ENCODE assay signal across 12 mouse cellular contexts in genomic region chr14:50956724-50957123, GRCm38 (mm10). TPM values are rescaled to one million over a fixed set of nuclear protein-coding genes. Genes with fewer than 3 reads are reported as not detected.
DNase-seq lines count a peak whose midpoint lies in the region; ATAC-seq and TF ChIP-seq lines count a peak whose summit lies in the region.
"Not testable (repeated sequence)": the region's sequence is repeated elsewhere in the genome, so short reads cannot be mapped to it uniquely, and the experiment has no call there.
"Had no signal": no experiment of that assay in that cellular context is flagged by ENCODE, and none has a peak within 500 bp of the region (broad histone marks: within the 10 kb centered on the region; RNA-seq: fewer than 3 reads in every experiment).

No protein-coding gene starts in this region.

- not testable (repeated sequence) for H3K9me3 ChIP-seq in MEL (replicated peaks; ENCODE audit: insufficient read depth, low read length); forebrain, embryonic 12.5 days; heart, embryonic 13.5 days; intestine, embryonic 16.5 days (ENCODE audit: control insufficient read depth, low read length); liver, embryonic 11.5 days (ENCODE audit: control insufficient read depth, low read length); lung, embryonic 14.5 days (ENCODE audit: low read depth, low read length)

- not testable (repeated sequence) for TF ChIP-seq EP300 in MEL (IDR thresholded peaks at IDR 0.05; ENCODE audit: low read depth in 1 of 2, low read length in 2 of 2)

- H3K36me3 ChIP-seq in MEL (ENCODE audit: control insufficient read depth in 1 of 2, insufficient read depth in 2 of 2, low read length in 2 of 2); forebrain, embryonic 12.5 days (replicated peaks); heart, embryonic 13.5 days; intestine, embryonic 16.5 days (ENCODE audit: control insufficient read depth, insufficient read depth, low read length); liver, embryonic 11.5 days (ENCODE audit: control insufficient read depth, insufficient read depth, low read length); lung, embryonic 14.5 days (ENCODE audit: insufficient read depth); myocyte (ENCODE audit: control insufficient read depth, insufficient read depth): not testable (repeated sequence)

- TF ChIP-seq RAD21 in MEL (IDR thresholded peaks at IDR 0.05; ENCODE audit: low read depth, low read length): not testable (repeated sequence)

- peak overlapping the region; percentile 14; the same call in 1 of the 2 replicates for H3K9ac ChIP-seq in MEL (ENCODE audit: control insufficient read depth, low read depth, low read length, poor library complexity, severe bottlenecking)
- H3K9ac ChIP-seq in forebrain, embryonic 12.5 days; heart, embryonic 13.5 days; intestine, embryonic 16.5 days (ENCODE audit: low read depth, low read length); liver, embryonic 11.5 days (ENCODE audit: low read depth, low read length); lung, embryonic 14.5 days: not testable (repeated sequence)

- H3K4me2 ChIP-seq in forebrain, embryonic 12.5 days: peak overlapping the region; percentile 35; the same call in 1 of the 2 replicates
- H3K4me2 ChIP-seq in heart, embryonic 13.5 days: peak overlapping the region; percentile 64
- H3K4me2 ChIP-seq in intestine, embryonic 16.5 days (ENCODE audit: low read depth, low read length): 0 out of 2 replicates have a peak overlapping the region, but pooled peaks have one; percentile 38
- peak overlapping the region; percentile 55 for H3K4me2 ChIP-seq in liver, embryonic 11.5 days
- H3K4me2 ChIP-seq in lung, embryonic 14.5 days: peak overlapping the region; percentile 50; the same call in 1 of the 2 replicates
- H3K4me2 ChIP-seq in myocyte (ENCODE audit: low read depth): peak overlapping the region; percentile 38

- TF ChIP-seq POLR2A in MEL (IDR thresholded peaks at IDR 0.05; ENCODE audit: control insufficient read depth in 1 of 2, insufficient read depth in 1 of 2, low read depth in 1 of 2, low read length in 2 of 2, poor library complexity in 1 of 2); myocyte (IDR thresholded peaks at IDR 0.05; ENCODE audit: insufficient read length, low read depth): not testable (repeated sequence)

- DNase-seq in MEL (ENCODE audit: low read depth, low spot score): peak; percentile 33
- DNase-seq in liver, embryonic 11.5 days (ENCODE audit: low spot score); lung, embryonic 14.5 days: not testable (repeated sequence)

- H3K4me3 ChIP-seq in MEL (ENCODE audit: control insufficient read depth in 1 of 2, insufficient read depth in 1 of 2, low read depth in 2 of 2, low read length in 2 of 2): peak overlapping the region; percentile 55 to 61
- H3K4me3 ChIP-seq in forebrain, embryonic 12.5 days (replicated peaks); heart, embryonic 13.5 days; intestine, embryonic 16.5 days (ENCODE audit: low read length); liver, embryonic 11.5 days (ENCODE audit: low read depth, low read length); lung, embryonic 14.5 days (ENCODE audit: low read depth, low read length); myocyte: not testable (repeated sequence)

- not testable (repeated sequence) for H3K4me1 ChIP-seq in MEL (ENCODE audit: control insufficient read depth in 1 of 2, insufficient read depth in 2 of 2, low read length in 2 of 2); forebrain, embryonic 12.5 days; heart, embryonic 13.5 days; intestine, embryonic 16.5 days (ENCODE audit: control insufficient read depth, insufficient read depth, low read length); liver, embryonic 11.5 days (replicated peaks; ENCODE audit: control insufficient read depth, insufficient read depth, low read length); lung, embryonic 14.5 days (ENCODE audit: insufficient read depth)

- not testable (repeated sequence) for H3K27me3 ChIP-seq in MEL (ENCODE audit: control insufficient read depth in 1 of 2, insufficient read depth in 2 of 2, low read length in 2 of 2); forebrain, embryonic 12.5 days; heart, embryonic 13.5 days (replicated peaks); intestine, embryonic 16.5 days (replicated peaks; ENCODE audit: control insufficient read depth, insufficient read depth, low read length); liver, embryonic 11.5 days (replicated peaks; ENCODE audit: control insufficient read depth, insufficient read depth, low read length); lung, embryonic 14.5 days (ENCODE audit: insufficient read depth, low read length); myocyte (ENCODE audit: control insufficient read depth, insufficient read depth, insufficient read length)

- not testable (repeated sequence) for H3K27ac ChIP-seq in MEL (ENCODE audit: control insufficient read depth, low read depth, low read length); forebrain, embryonic 12.5 days; heart, embryonic 13.5 days (replicated peaks); intestine, embryonic 16.5 days (ENCODE audit: low read length); liver, embryonic 11.5 days (ENCODE audit: low read depth, low read length); lung, embryonic 14.5 days (ENCODE audit: low read depth)

- not testable (repeated sequence) for H3ac ChIP-seq in myocyte (ENCODE audit: control insufficient read depth, insufficient read length)

- not testable (repeated sequence) for H3K79me2 ChIP-seq in MEL (ENCODE audit: control insufficient read depth, insufficient read depth, low read length, poor library complexity); myocyte (ENCODE audit: control insufficient read depth, insufficient read depth)

- not testable (repeated sequence) for TF ChIP-seq CTCF in MEL (IDR thresholded peaks at IDR 0.05 in 2 of 3, conservative IDR thresholded peaks at IDR 0.05 in 1 of 3; ENCODE audit: control insufficient read depth in 1 of 3, insufficient read depth in 1 of 3, low read depth in 2 of 3, low read length in 3 of 3, poor library complexity in 1 of 3, severe bottlenecking in 1 of 3); lung, embryonic 14.5 days (IDR thresholded peaks at IDR 0.05; ENCODE audit: low read depth)

- not testable (repeated sequence) for ATAC-seq in forebrain, embryonic 12.5 days (ENCODE audit: low FRiP score); heart, embryonic 13.5 days (ENCODE audit: extremely low read depth, insufficient number of reproducible peaks, low FRiP score, low TSS enrichment); liver, embryonic 11.5 days (replicated peaks; ENCODE audit: low FRiP score); lung, embryonic 14.5 days (ENCODE audit: insufficient read depth)
- peak; percentile 22; the same call in 1 of the 2 replicates for ATAC-seq in intestine, embryonic 16.5 days

- 82% methylated on average over 6 of the region's 6 CpGs for WGBS in forebrain, embryonic 12.5 days
- 71% methylated on average over 6 of the region's 6 CpGs for WGBS in heart, embryonic 13.5 days
- WGBS in intestine, embryonic 16.5 days: 76% methylated on average over 6 of the region's 6 CpGs
- WGBS in liver, embryonic 11.5 days: 82% methylated on average over 6 of the region's 6 CpGs
- WGBS in lung, embryonic 14.5 days: 80% methylated on average over 6 of the region's 6 CpGs

RNA-seq across cellular contexts. Expression of gene Pnp2, which starts 0.9 kb away (rescaled TPM):
- total RNA-seq in MEL (2012; rRNA removed): 0.65 and 0.85 TPM in 2 replicates
- polyA plus RNA-seq in MEL (2012; ENCODE audit: insufficient read depth in 1 of 2, insufficient read length in 2 of 2, low read depth in 1 of 2, low replicate concordance in 2 of 2, missing spikeins in 1 of 2) (1 to 10 TPM in 1 of 2 experiments, not detected in 1; 1.7 TPM), myocyte (2012; fragmentation: generic; extraction: Trizol) (0.08 TPM)
- polyA plus RNA-seq in forebrain, embryonic 12.5 days (2016; fragmentation: Nextera tagmentation; extraction: Ambion mirVana): 0.42 and 0.60 TPM in 2 replicates
- polyA plus RNA-seq in heart, embryonic 13.5 days (2015; fragmentation: Nextera tagmentation; extraction: Ambion mirVana): 0.74 TPM in 1 of 2 replicates, not detected in the other
- 3.7 and 5.3 TPM in 2 replicates for polyA plus RNA-seq in intestine, embryonic 16.5 days (2015; fragmentation: Nextera tagmentation; extraction: Ambion mirVana)
- polyA plus RNA-seq in liver, embryonic 11.5 days (2014; fragmentation: Nextera tagmentation; extraction: Ambion mirVana): 2.8 and 2.9 TPM in 2 replicates
- 0.42 and 0.76 TPM in 2 replicates for polyA plus RNA-seq in lung, embryonic 14.5 days (2014; fragmentation: Nextera tagmentation; extraction: Ambion mirVana)

RNA-seq across cellular contexts. Expression of gene Gm49342, which starts 12.4 kb away (rescaled TPM):
- total RNA-seq in MEL (2012; rRNA removed): 11.7 and 14.5 TPM in 2 replicates
- polyA plus RNA-seq in MEL (2012; ENCODE audit: insufficient read depth in 1 of 2, insufficient read length in 2 of 2, low read depth in 1 of 2, low replicate concordance in 2 of 2, missing spikeins in 1 of 2) (10 to 100 TPM in 1 of 2 experiments, not detected in 1; 45.2 TPM), myocyte (2012; fragmentation: generic; extraction: Trizol) (11.9 TPM)
- polyA plus RNA-seq in forebrain, embryonic 12.5 days (2016; fragmentation: Nextera tagmentation; extraction: Ambion mirVana): not detected in 2 replicates
- polyA plus RNA-seq in heart, embryonic 13.5 days (2015; fragmentation: Nextera tagmentation; extraction: Ambion mirVana): not detected in 2 replicates
- not detected in 2 replicates for polyA plus RNA-seq in intestine, embryonic 16.5 days (2015; fragmentation: Nextera tagmentation; extraction: Ambion mirVana)
- polyA plus RNA-seq in liver, embryonic 11.5 days (2014; fragmentation: Nextera tagmentation; extraction: Ambion mirVana): not detected in 2 replicates
- not detected in 2 replicates for polyA plus RNA-seq in lung, embryonic 14.5 days (2014; fragmentation: Nextera tagmentation; extraction: Ambion mirVana)
- polyA plus RNA-seq: embryonic facial prominence, embryonic 10.5 days; forebrain, embryonic 14.5 days; hindbrain, embryonic 16.5 days; limb, embryonic 15.5 days; neural tube, embryonic 11.5 days had no signal

RNA-seq across cellular contexts. Expression of gene Pnp, which starts 25.8 kb away (rescaled TPM):
- total RNA-seq in MEL (2012; rRNA removed): 46.7 and 49.7 TPM in 2 replicates
- 100 to 1,000 TPM in 1 of 2 experiments, 10 to 100 TPM in 1; 36.2 to 302 TPM for polyA plus RNA-seq in MEL (2012; ENCODE audit: insufficient read depth in 1 of 2, insufficient read length in 2 of 2, low read depth in 1 of 2, low replicate concordance in 2 of 2, missing spikeins in 1 of 2)
- 43.8 and 44.3 TPM in 2 replicates for polyA plus RNA-seq in forebrain, embryonic 12.5 days (2016; fragmentation: Nextera tagmentation; extraction: Ambion mirVana)
- polyA plus RNA-seq in heart, embryonic 13.5 days (2015; fragmentation: Nextera tagmentation; extraction: Ambion mirVana): 36.5 and 41.3 TPM in 2 replicates
- 111 and 116 TPM in 2 replicates for polyA plus RNA-seq in intestine, embryonic 16.5 days (2015; fragmentation: Nextera tagmentation; extraction: Ambion mirVana)
- 86.7 and 87.7 TPM in 2 replicates for polyA plus RNA-seq in liver, embryonic 11.5 days (2014; fragmentation: Nextera tagmentation; extraction: Ambion mirVana)
- 64.4 and 67.0 TPM in 2 replicates for polyA plus RNA-seq in lung, embryonic 14.5 days (2014; fragmentation: Nextera tagmentation; extraction: Ambion mirVana)
- polyA plus RNA-seq in myocyte (2012; fragmentation: generic; extraction: Trizol): 20.4 TPM

RNA-seq across cellular contexts. Expression of gene Pip4p1, which starts 26.1 kb away (rescaled TPM):
- 10.5 and 12.2 TPM in 2 replicates for total RNA-seq in MEL (2012; rRNA removed)
- polyA plus RNA-seq in MEL (2012; ENCODE audit: insufficient read depth in 1 of 2, insufficient read length in 2 of 2, low read depth in 1 of 2, low replicate concordance in 2 of 2, missing spikeins in 1 of 2) (10 to 100 TPM in 1 of 2 experiments, not detected in 1; 21.6 TPM), myocyte (2012; fragmentation: generic; extraction: Trizol) (71.3 TPM)
- polyA plus RNA-seq in forebrain, embryonic 12.5 days (2016; fragmentation: Nextera tagmentation; extraction: Ambion mirVana): 67.3 and 73.1 TPM in 2 replicates
- 34.9 and 38.2 TPM in 2 replicates for polyA plus RNA-seq in heart, embryonic 13.5 days (2015; fragmentation: Nextera tagmentation; extraction: Ambion mirVana)
- polyA plus RNA-seq in intestine, embryonic 16.5 days (2015; fragmentation: Nextera tagmentation; extraction: Ambion mirVana): 58.0 and 67.0 TPM in 2 replicates
- polyA plus RNA-seq in liver, embryonic 11.5 days (2014; fragmentation: Nextera tagmentation; extraction: Ambion mirVana): 36.9 and 42.2 TPM in 2 replicates
- 45.6 and 47.1 TPM in 2 replicates for polyA plus RNA-seq in lung, embryonic 14.5 days (2014; fragmentation: Nextera tagmentation; extraction: Ambion mirVana)

RNA-seq across cellular contexts. Expression of gene Apex1, which starts 32.0 kb away (rescaled TPM):
- 123 and 129 TPM in 2 replicates for total RNA-seq in MEL (2012; rRNA removed)
- polyA plus RNA-seq in MEL (2012; ENCODE audit: insufficient read depth in 1 of 2, insufficient read length in 2 of 2, low read depth in 1 of 2, low replicate concordance in 2 of 2, missing spikeins in 1 of 2): 100 to 1,000 TPM in 1 of 2 experiments, not detected in 1; 155 TPM
- polyA plus RNA-seq in forebrain, embryonic 12.5 days (2016; fragmentation: Nextera tagmentation; extraction: Ambion mirVana): 346 and 350 TPM in 2 replicates
- polyA plus RNA-seq in heart, embryonic 13.5 days (2015; fragmentation: Nextera tagmentation; extraction: Ambion mirVana): 148 TPM in 2 replicates
- polyA plus RNA-seq in intestine, embryonic 16.5 days (2015; fragmentation: Nextera tagmentation; extraction: Ambion mirVana): 208 and 232 TPM in 2 replicates
- 251 and 267 TPM in 2 replicates for polyA plus RNA-seq in liver, embryonic 11.5 days (2014; fragmentation: Nextera tagmentation; extraction: Ambion mirVana)
- polyA plus RNA-seq in lung, embryonic 14.5 days (2014; fragmentation: Nextera tagmentation; extraction: Ambion mirVana): 272 and 273 TPM in 2 replicates
- 113 TPM for polyA plus RNA-seq in myocyte (2012; fragmentation: generic; extraction: Trizol)
